Mouse (Mus musculus): ENCODE results near the gene Trip4. TPM values are rescaled to one million over a fixed set of nuclear protein-coding genes. Genes with fewer than 3 reads are reported as not detected.
A peak's percentile ranks its signal among the peaks of the same experiment; 100 is the strongest.

Trip4 gene
- polyA plus RNA-seq, 1 experiment from 2014 or later, result 26.5 TPM

DNA sequence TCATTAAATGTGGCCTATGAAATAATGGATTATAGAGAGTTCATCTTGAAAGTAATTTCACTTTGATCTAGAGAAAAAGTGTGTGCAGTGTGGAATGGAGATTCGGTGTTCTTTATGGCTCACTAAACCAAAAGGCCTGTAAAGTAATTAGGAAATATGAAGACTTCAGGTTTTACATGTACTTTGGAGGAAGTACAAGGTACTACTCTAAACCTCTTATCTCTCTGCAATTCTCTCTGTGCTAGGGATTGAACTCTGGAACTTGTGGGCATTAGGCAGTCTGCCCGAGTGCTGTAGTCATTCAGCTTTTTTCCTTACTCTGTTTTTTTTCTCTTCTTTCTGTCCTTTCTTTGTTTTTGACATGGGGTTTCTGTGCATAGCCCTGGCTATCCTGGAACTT, 11.6 kb downstream of the Trip4 start:
- Histone ChIP-seq H3K36me3 (peaks cover 62% of the 10 kb centered on the region), H3K9me3 (replicated peaks) (no peaks in the 10 kb centered on the region), H3K27me3 (replicated peaks) (no peaks in the 10 kb centered on the region), H3K27ac (ENCODE audit: poor library complexity, severe bottlenecking) (no peak overlapping the region), H3K4me3 (no peak overlapping the region), H3K9ac (no peak overlapping the region), H3K4me2 (no peak overlapping the region), H3K4me1 (replicated peaks) (0 out of 2 replicates have a peak, but pooled peaks cover 2% of the 10 kb centered on the region)
- no peak for ATAC-seq (ENCODE audit: insufficient number of reproducible peaks, low FRiP score)
- WGBS, result 79% methylated on average over 2 of the region's 2 CpGs

DNA sequence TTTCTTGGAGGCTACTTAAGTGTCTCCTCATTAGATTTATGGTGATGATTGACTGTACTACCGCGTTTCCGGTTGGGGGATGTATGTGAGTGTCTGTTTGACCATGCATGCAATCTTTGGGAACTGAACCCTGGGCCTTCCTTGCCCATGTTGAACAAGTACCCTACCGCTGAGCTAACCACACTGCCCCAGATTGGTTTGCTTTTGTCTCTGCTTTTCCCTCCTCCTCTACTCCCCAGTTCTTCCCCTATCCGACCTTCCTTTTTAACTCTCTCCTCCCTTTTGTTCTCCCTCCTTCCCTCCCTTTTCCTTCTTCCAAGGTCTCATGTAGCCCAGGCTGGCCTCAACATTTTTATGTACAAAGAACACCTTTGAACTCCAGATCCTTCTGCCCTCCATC, 17.5 kb downstream of the Trip4 start:
- H3K27ac ChIP-seq (ENCODE audit: poor library complexity, severe bottlenecking), result no peak overlapping the region
- H3K36me3 ChIP-seq, result peaks cover 31% of the 10 kb centered on the region
- WGBS, result 8% methylated on average over 5 of the region's 5 CpGs
- H3K9me3 ChIP-seq (replicated peaks), result no peaks in the 10 kb centered on the region
- peak overlapping the region; percentile 70 for H3K4me3 ChIP-seq
- no peaks in the 10 kb centered on the region for H3K27me3 ChIP-seq (replicated peaks)
- peak overlapping the region; percentile 76 for H3K9ac ChIP-seq
- ATAC-seq (ENCODE audit: insufficient number of reproducible peaks, low FRiP score), result no peak
- peak overlapping the region; percentile 82 for H3K4me2 ChIP-seq
- peaks cover 11% of the 10 kb centered on the region for H3K4me1 ChIP-seq (replicated peaks)

DNA sequence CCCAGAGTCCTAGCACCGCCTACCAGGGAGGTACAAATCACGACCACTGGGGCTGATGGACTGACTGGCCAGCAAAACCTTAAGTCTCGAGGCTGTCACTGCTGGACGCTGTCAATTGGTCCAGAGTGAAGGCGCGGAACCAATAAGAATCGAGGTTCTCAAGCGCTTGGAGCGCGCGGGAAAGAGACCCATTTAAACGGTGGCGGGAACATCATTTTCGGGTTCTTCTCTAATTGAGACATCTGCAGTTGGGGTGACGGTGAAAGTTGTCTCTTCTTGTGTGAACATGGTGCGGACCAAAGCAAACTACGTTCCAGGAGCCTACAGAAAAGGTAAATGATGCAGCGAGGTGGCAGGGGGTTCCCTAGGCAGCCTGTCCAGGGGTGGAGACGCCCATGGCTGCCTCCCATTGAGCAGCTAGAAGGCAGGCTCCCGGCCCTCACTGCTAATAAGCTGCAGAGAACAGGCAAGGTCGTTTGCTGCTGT, 18.4 kb downstream of the Trip4 start, which contains the start of gene Pclaf:
Gene Pclaf (plus strand): TSS at position 95 of the 486 bp plus-strand sequence.
- Histone ChIP-seq H3K27ac (ENCODE audit: poor library complexity, severe bottlenecking) (peak within 1 kb of the TSS; percentile 44), H3K4me3 (peak within 1 kb of the TSS; percentile 70), H3K36me3 (peaks cover 24% of the 10 kb centered on the region), H3K4me1 (replicated peaks) (peaks cover 11% of the 10 kb centered on the region), H3K4me2 (peak within 1 kb of the TSS; percentile 82), H3K27me3 (replicated peaks) (no peaks in the 10 kb centered on the region), H3K9ac (peak within 1 kb of the TSS; percentile 76), H3K9me3 (replicated peaks) (no peaks in the 10 kb centered on the region)
- peak; percentile 90 for ATAC-seq (ENCODE audit: insufficient number of reproducible peaks, low FRiP score)
- WGBS, result under 1% methylated on average over 21 of the region's 21 CpGs

DNA sequence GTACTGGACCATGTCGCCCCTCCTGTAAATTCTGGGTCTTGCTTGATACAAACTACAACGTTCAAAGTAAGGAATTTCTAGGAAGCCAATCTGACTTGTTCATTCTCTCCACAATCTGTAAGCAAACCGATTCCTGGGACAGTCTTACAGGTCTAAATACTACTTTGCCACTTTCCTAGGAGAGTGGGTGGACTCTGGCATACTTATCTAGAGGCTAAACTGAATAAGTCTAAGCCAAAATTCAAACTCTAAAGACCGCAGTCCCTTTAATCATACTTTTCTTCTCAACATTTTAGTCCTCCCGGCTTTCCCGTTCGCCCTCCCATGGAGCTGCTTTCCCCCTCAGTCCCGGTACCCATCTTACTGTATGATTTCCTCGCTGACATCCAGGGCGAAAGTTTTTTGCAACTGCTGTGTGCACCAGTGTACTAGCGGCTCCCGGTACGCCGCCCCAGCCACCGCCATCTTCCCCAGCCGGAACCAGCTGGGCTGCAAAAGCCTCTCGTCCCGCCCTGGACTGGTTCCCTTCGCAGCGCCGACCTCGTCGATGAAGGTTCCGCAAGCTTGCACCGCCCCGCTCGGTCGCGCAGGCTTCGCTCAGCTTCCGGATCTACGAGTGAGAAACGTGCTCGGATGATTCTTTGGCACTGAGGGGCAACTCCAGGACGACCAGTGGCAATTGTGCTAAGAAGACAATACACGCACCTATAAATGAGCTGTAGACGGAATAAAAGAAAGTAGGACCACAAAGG, 23.9 kb downstream of the Trip4 start:
- no peaks in the 10 kb centered on the region for H3K27me3 ChIP-seq (replicated peaks)
- H3K9ac ChIP-seq, result peak overlapping the region; percentile 76
- peak overlapping the region; percentile 68 for H3K4me3 ChIP-seq
- peaks cover 8% of the 10 kb centered on the region for H3K36me3 ChIP-seq
- H3K9me3 ChIP-seq (replicated peaks), result no peaks in the 10 kb centered on the region
- ATAC-seq (ENCODE audit: insufficient number of reproducible peaks, low FRiP score), result peak; percentile 96
- peak overlapping the region; percentile 77 for H3K4me2 ChIP-seq
- H3K27ac ChIP-seq (ENCODE audit: poor library complexity, severe bottlenecking), result peak overlapping the region; percentile 64
- under 1% methylated on average over 37 of the region's 37 CpGs for WGBS
- no peaks in the 10 kb centered on the region for H3K4me1 ChIP-seq (replicated peaks)

DNA sequence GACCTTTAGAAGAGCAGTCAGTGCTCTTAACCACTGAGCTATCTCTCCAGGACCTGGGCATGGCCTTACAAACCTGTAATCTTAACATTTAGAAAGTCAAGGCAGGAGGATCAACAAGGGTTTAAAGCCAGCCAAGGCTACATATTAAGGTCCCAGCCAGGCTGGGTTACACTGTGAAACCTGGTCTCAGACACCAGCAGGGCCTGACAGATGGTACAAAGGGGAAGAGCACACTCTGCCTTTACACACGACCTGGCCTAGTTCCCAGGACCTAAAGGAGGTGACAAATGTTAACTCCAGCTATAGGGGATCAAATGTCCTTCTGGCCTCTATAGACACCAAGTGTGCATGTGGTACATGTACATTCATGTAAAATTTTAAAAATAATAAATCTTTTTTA, 48.9 kb downstream of the Trip4 start:
- H3K4me2 ChIP-seq, result no peak overlapping the region
- no peaks in the 10 kb centered on the region for H3K27me3 ChIP-seq (replicated peaks)
- H3K9me3 ChIP-seq (replicated peaks), result no peaks in the 10 kb centered on the region
- 60% methylated on average over 1 of the region's 1 CpGs for WGBS
- H3K27ac ChIP-seq (ENCODE audit: poor library complexity, severe bottlenecking), result no peak overlapping the region
- H3K4me1 ChIP-seq (replicated peaks), result no peaks in the 10 kb centered on the region
- no peak overlapping the region for H3K9ac ChIP-seq
- no peak overlapping the region for H3K4me3 ChIP-seq
- ATAC-seq (ENCODE audit: insufficient number of reproducible peaks, low FRiP score), result no peak
- peaks cover 68% of the 10 kb centered on the region for H3K36me3 ChIP-seq

DNA sequence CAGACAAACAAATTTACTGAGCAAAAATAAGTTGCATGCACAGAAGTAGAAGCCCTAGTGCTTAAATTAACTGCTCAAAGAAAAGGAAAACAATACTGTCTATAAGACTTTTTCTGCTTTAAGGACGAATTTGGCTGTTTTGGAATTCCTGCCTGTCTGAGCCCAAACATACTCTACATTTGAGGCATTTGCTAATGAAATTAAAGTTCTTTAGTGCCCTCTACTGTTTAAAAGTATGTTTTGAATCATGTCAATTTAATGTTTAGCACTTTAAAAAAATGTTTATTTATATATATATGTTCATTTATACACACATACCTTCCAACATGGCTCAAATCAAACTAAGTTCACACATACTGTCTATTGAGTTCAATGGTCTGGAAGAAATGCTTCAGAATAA, 58.4 kb downstream of the Trip4 start:
- 20% methylated on average over 1 of the region's 1 CpGs for WGBS
- Histone ChIP-seq H3K4me1 (replicated peaks) (peaks cover 3% of the 10 kb centered on the region), H3K27ac (ENCODE audit: poor library complexity, severe bottlenecking) (no peak overlapping the region), H3K27me3 (replicated peaks) (no peaks in the 10 kb centered on the region), H3K9me3 (replicated peaks) (no peaks in the 10 kb centered on the region), H3K4me2 (no peak overlapping the region), H3K4me3 (no peak overlapping the region), H3K9ac (no peak overlapping the region), H3K36me3 (peaks cover 50% of the 10 kb centered on the region)
- ATAC-seq (ENCODE audit: insufficient number of reproducible peaks, low FRiP score), result no peak

DNA sequence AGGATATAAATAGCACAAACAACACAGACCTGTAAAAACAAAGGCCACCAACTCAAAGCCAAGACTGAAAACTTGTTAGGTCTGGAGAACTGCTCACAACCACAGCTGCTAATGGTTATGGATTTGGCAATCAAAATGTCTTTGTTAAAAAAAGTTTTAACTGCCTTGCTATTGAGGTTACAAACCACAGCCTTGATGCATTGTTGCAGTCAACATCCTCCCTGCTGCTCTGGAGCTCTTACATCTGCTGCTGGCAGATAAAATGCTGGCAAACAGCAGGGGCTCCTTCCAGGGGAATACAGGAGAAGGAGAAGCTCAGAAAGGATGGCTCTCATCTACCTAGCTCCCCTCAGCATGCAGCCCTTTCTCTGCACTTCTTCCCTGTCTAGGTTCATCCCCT, 60.4 kb downstream of the Trip4 start:
- Histone ChIP-seq H3K4me3 (no peak overlapping the region), H3K9ac (no peak overlapping the region), H3K36me3 (peaks cover 38% of the 10 kb centered on the region), H3K27me3 (replicated peaks) (no peaks in the 10 kb centered on the region), H3K9me3 (replicated peaks) (no peaks in the 10 kb centered on the region), H3K4me1 (replicated peaks) (peaks cover 6% of the 10 kb centered on the region), H3K4me2 (no peak overlapping the region), H3K27ac (ENCODE audit: poor library complexity, severe bottlenecking) (no peak overlapping the region)
- ATAC-seq (ENCODE audit: insufficient number of reproducible peaks, low FRiP score), result no peak

DNA sequence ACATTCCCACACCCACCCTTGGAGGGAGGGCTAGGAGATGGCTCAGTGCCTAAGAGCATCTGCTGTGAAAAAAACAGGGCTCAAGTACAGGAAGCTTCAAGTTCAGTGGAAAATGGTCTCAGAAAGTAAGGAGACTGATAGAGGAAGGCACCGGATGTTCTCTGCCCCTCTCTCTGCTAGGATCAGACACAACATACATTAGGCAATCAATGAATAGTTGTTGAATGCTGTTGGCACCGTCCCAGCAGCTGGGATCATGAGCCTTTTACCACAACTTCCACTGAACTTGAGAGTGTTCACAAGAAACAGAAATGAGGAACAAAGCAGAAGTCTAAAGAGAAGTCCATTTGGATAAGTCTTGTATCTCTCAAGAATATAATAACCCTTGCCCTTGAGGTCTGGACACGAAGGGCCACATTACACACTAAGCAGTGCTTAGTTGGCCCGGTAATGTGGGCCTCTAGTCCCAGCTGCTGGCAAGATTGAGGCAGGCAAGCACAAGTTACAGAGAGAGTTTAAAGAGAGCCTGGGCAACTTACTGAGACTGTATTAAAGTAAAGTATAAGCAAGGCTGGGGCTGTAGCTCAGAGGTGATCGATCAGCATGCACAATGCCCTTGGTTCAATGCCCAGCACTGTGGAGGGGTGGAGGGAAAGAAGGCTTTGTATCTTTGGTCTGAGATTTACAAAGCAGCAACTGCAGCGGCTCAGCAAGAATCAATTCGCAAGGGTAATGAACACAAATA, 64.0 kb downstream of the Trip4 start:
- Histone ChIP-seq H3K27me3 (replicated peaks) (no peaks in the 10 kb centered on the region), H3K36me3 (peaks cover 24% of the 10 kb centered on the region), H3K4me1 (replicated peaks) (peaks cover 6% of the 10 kb centered on the region), H3K27ac (ENCODE audit: poor library complexity, severe bottlenecking) (no peak overlapping the region), H3K4me2 (no peak overlapping the region), H3K4me3 (no peak overlapping the region), H3K9ac (no peak overlapping the region), H3K9me3 (replicated peaks) (no peaks in the 10 kb centered on the region)
- ATAC-seq (ENCODE audit: insufficient number of reproducible peaks, low FRiP score), result no peak
- WGBS, result 83% methylated on average over 7 of the region's 7 CpGs

DNA sequence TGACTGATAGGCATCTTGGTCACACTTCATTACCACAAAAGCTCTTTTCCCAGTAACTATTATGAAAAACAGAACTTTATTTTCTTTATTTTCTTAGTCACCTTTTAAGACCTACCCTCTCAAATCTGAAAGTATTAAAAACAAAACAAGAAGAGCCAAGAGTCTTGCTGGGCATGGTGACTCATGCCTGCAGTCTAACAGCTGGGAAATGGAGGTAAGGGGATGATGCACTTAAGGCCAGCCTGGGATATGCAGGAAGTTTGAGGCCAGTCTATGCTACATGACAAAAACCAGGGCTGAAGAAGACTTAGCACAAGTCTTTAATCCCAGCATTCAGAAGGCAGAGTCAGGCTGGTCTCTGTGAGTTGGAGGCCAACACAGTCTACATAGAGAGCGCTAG, 68.8 kb downstream of the Trip4 start:
- WGBS, result 91% methylated on average over 1 of the region's 1 CpGs
- H3K36me3 ChIP-seq, result peaks cover 29% of the 10 kb centered on the region
- peaks cover 5% of the 10 kb centered on the region for H3K4me1 ChIP-seq (replicated peaks)
- ATAC-seq (ENCODE audit: insufficient number of reproducible peaks, low FRiP score), result no peak
- H3K9ac ChIP-seq, result no peak overlapping the region
- no peak overlapping the region for H3K27ac ChIP-seq (ENCODE audit: poor library complexity, severe bottlenecking)
- no peak overlapping the region for H3K4me2 ChIP-seq
- H3K9me3 ChIP-seq (replicated peaks), result no peaks in the 10 kb centered on the region
- H3K27me3 ChIP-seq (replicated peaks), result no peaks in the 10 kb centered on the region
- no peak overlapping the region for H3K4me3 ChIP-seq

DNA sequence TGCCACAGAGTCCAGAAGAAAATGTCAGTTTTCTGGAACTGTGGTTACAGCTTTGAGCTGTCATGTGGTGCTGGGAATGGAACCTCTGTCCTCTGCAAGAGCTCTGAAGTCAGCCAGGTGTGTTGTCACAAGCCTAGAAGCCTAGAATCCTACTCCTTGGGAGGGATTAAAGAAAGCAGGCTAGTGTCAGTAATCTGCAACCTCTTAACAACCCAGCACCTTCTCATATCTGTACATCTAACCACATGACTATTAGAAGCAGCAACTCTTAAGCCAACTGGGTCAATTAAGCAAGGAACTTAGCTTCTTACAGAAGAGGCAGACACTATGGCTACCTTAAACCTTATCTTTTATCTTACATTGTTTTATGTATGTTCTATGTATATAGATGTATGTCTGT, 71.7 kb downstream of the Trip4 start:
- Histone ChIP-seq H3K9ac (no peak overlapping the region), H3K27me3 (replicated peaks) (no peaks in the 10 kb centered on the region), H3K4me3 (no peak overlapping the region), H3K9me3 (replicated peaks) (no peaks in the 10 kb centered on the region), H3K4me1 (replicated peaks) (peaks cover 5% of the 10 kb centered on the region), H3K27ac (ENCODE audit: poor library complexity, severe bottlenecking) (no peak overlapping the region), H3K36me3 (peaks cover 31% of the 10 kb centered on the region), H3K4me2 (no peak overlapping the region)
- ATAC-seq (ENCODE audit: insufficient number of reproducible peaks, low FRiP score), result no peak

DNA sequence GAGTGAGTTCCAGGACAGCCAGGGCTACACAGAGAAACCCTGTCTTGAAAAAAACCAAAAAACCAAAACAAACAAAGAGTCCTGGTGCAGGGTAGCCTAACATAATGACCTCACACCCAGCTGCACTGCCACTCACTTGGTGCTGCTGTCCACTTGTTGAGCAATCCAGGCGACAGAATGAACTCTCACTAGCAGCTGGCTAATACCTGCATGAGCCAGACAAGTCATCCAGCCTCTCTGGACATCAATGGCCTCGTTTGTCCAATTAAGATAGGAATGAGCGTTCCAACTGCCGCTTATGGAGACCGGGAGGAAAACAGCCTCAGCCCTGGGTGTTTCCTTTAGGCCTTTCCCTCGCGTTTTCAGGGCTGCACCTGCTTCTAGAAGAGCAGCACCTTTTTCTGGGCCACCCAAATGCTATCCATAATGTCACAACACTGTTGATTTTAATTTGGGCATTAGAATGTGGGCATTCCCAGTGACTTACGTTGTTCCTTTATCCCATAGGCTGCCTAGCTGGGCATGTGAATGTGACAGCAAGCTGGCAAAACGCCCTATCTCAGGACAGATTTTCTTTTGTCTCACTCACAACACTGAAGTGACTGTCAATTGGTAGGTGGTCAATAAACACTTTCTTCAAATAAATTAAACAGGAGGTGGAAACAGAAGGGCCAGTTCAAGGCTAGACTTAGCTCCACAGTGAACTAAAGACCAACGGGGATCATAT, 73.8 kb downstream of the Trip4 start:
- Histone ChIP-seq H3K36me3 (peaks cover 28% of the 10 kb centered on the region), H3K4me3 (no peak overlapping the region), H3K9me3 (replicated peaks) (no peaks in the 10 kb centered on the region), H3K27me3 (replicated peaks) (no peaks in the 10 kb centered on the region), H3K27ac (ENCODE audit: poor library complexity, severe bottlenecking) (no peak overlapping the region), H3K4me2 (no peak overlapping the region), H3K4me1 (replicated peaks) (peaks cover 5% of the 10 kb centered on the region), H3K9ac (no peak overlapping the region)
- 68% methylated on average over 10 of the region's 10 CpGs for WGBS
- ATAC-seq (ENCODE audit: insufficient number of reproducible peaks, low FRiP score), result no peak
